Mouse (Mus musculus) limb, embryonic 14.5 days (tissue): ENCODE results near the gene Kcnh1. TPM values are rescaled to one million over a fixed set of nuclear protein-coding genes. Genes with fewer than 3 reads are reported as not detected.

Experiments used
- ATAC-seq: fragments of 200-750 bp; cut with Nextera tagmentation; 2 replicates; pipeline ENCODE4 v1.8.0; 2017; ENCODE audit warnings: low read depth, moderate number of reproducible peaks, moderate TSS enrichment; ENCODE audit not compliant: low FRiP score
- DNase-seq: peaks from one replicate; pipeline ENCODE4 v3.0.0-alpha.2; 2015; ENCODE audit warnings: low spot score
- H3K27ac ChIP-seq: fragments of 300-500 bp; sonication (generic); replicated peaks from 2 replicates; pipeline ENCODE4 v1.5.1; 2014; ENCODE audit warnings: low read depth, mild to moderate bottlenecking, low read length, moderate library complexity, mixed read lengths
- H3K27me3 ChIP-seq: fragments of 300-500 bp; sonication (generic); 2 replicates; pipeline ENCODE4 v1.6.1; 2014; ENCODE audit warnings: low read length, mixed read lengths; ENCODE audit not compliant: control insufficient read depth, insufficient read depth
- H3K36me3 ChIP-seq: fragments of 300-500 bp; sonication (generic); 2 replicates; pipeline ENCODE4 v1.6.1; 2014; ENCODE audit warnings: mild to moderate bottlenecking, low read length, moderate library complexity, mixed read lengths; ENCODE audit not compliant: control insufficient read depth, insufficient read depth
- H3K4me1 ChIP-seq: fragments of 300-500 bp; sonication (generic); 2 replicates; pipeline ENCODE4 v1.6.1; 2014; ENCODE audit warnings: antibody characterized with exemption, low read length, mixed read lengths; ENCODE audit not compliant: control insufficient read depth, insufficient read depth
- H3K4me2 ChIP-seq: fragments of 300-500 bp; sonication (generic); replicated peaks from 2 replicates; pipeline ENCODE4 v1.6.1; 2014; ENCODE audit warnings: low read depth, mild to moderate bottlenecking, low read length, moderate library complexity; ENCODE audit not compliant: severe bottlenecking
- H3K4me3 ChIP-seq: fragments of 300-500 bp; sonication (generic); replicated peaks from 2 replicates; pipeline ENCODE4 v1.5.1; 2014; ENCODE audit warnings: low read length
- H3K9ac ChIP-seq: fragments of 300-500 bp; sonication (generic); 2 replicates; pipeline ENCODE4 v1.6.1; 2014; ENCODE audit warnings: mild to moderate bottlenecking, low read depth, low read length, moderate library complexity; ENCODE audit not compliant: severe bottlenecking
- H3K9me3 ChIP-seq: fragments of 300-500 bp; sonication (generic); 2 replicates; pipeline ENCODE4 v1.6.1; 2016; ENCODE audit warnings: low read length; ENCODE audit not compliant: control insufficient read depth
- POLR2A ChIP-seq: fragments of 200-500 bp; IDR thresholded peaks from 2 replicates; pipeline ENCODE4 v1.8.0; 2012; ENCODE audit warnings: inconsistent platforms, mild to moderate bottlenecking, moderate library complexity, borderline replicate concordance; ENCODE audit not compliant: insufficient read depth, insufficient read length; ENCODE audit errors: extremely low read depth
- WGBS: fragments of 180-500 bp; shearing (Covaris S2); extraction: QIAGEN DNeasy Blood & Tissue Kit; methylation state at CpG from one replicate; pipeline ENCODE4 v1.1.7; 2014; 5-methylcytosine and 5-hydroxymethylcytosine counted together
- polyA plus RNA-seq, 2 experiments: library from polyadenylated mRNA; depleted of rRNA in 1 of 2; stranded (reverse) in 1 of 2; unstranded in 1 of 2; fragments of >200 nt; fragmentation: Nextera tagmentation in 1 of 2; extraction: Ambion mirVana in 1 of 2; gene quantifications; 2 replicates each; pipeline versions ENCODE4 v1.2.1 to v1.2.3; 2012 to 2014

Gene Kcnh1
- polyA plus RNA-seq, 2 experiments = 0.30 to 0.63 TPM

GRCm38 (mm10) chr1:192446158-192446557, 255.6 kb downstream of the Kcnh1 start:
- Histone ChIP-seq H3K9ac (no peak overlapping the region), H3K4me3 (no peak overlapping the region), H3K4me1 (peaks cover 14% of the 10 kb centered on the region), H3K4me2 (no peak overlapping the region), H3K27ac (no peak overlapping the region), H3K9me3 (no peaks in the 10 kb centered on the region), H3K27me3 (no peaks in the 10 kb centered on the region), H3K36me3 (no peaks in the 10 kb centered on the region)
- WGBS = 56% methylated on average over 5 of the region's 5 CpGs
- no peak for TF ChIP-seq POLR2A
- DNase-seq = no peak
- no peak for ATAC-seq

GRCm38 (mm10) chr1:192447666-192448065, 257.1 kb downstream of the Kcnh1 start:
- H3K4me2 ChIP-seq = no peak overlapping the region
- ATAC-seq = no peak
- H3K27me3 ChIP-seq = no peaks in the 10 kb centered on the region
- H3K9ac ChIP-seq = no peak overlapping the region
- H3K27ac ChIP-seq = no peak overlapping the region
- DNase-seq = no peak
- no peak for TF ChIP-seq POLR2A
- WGBS = 73% methylated on average over 2 of the region's 2 CpGs
- H3K4me1 ChIP-seq = peaks cover 14% of the 10 kb centered on the region
- H3K4me3 ChIP-seq = no peak overlapping the region
- no peaks in the 10 kb centered on the region for H3K9me3 ChIP-seq
- H3K36me3 ChIP-seq = no peaks in the 10 kb centered on the region

GRCm38 (mm10) chr1:192448512-192448911, 257.9 kb downstream of the Kcnh1 start:
- H3K27ac ChIP-seq = no peak overlapping the region
- H3K4me1 ChIP-seq = peaks cover 14% of the 10 kb centered on the region
- no peak overlapping the region for H3K4me3 ChIP-seq
- no peak overlapping the region for H3K4me2 ChIP-seq
- no peak overlapping the region for H3K9ac ChIP-seq
- no peak for TF ChIP-seq POLR2A
- no peak for DNase-seq
- no peaks in the 10 kb centered on the region for H3K27me3 ChIP-seq
- no peaks in the 10 kb centered on the region for H3K36me3 ChIP-seq
- WGBS = 83% methylated on average over 1 of the region's 1 CpGs
- no peaks in the 10 kb centered on the region for H3K9me3 ChIP-seq
- ATAC-seq = no peak

GRCm38 (mm10) chr1:192449572-192450351, 259.2 kb downstream of the Kcnh1 start:
- TF ChIP-seq POLR2A = no peak
- Histone ChIP-seq H3K4me1 (peaks cover 4% of the 10 kb centered on the region), H3K4me2 (no peak overlapping the region), H3K36me3 (no peaks in the 10 kb centered on the region), H3K27me3 (no peaks in the 10 kb centered on the region), H3K27ac (no peak overlapping the region), H3K4me3 (no peak overlapping the region), H3K9ac (no peak overlapping the region), H3K9me3 (no peaks in the 10 kb centered on the region)
- no peak for ATAC-seq
- 61% methylated on average over 4 of the region's 4 CpGs for WGBS
- DNase-seq = peak; percentile 60

- no peak for DNase-seq
- no peak for ATAC-seq
- Histone ChIP-seq H3K4me3 (no peak overlapping the region), H3K9ac (no peak overlapping the region), H3K27me3 (no peaks in the 10 kb centered on the region), H3K36me3 (no peaks in the 10 kb centered on the region), H3K4me1 (no peaks in the 10 kb centered on the region), H3K4me2 (no peak overlapping the region), H3K27ac (no peak overlapping the region), H3K9me3 (no peaks in the 10 kb centered on the region)
- TF ChIP-seq POLR2A = no peak
Observed at GRCm38 (mm10) chr1:192450425-192450824, 259.9 kb downstream of the Kcnh1 start.
